Comparison of ENCODE assay signal across 8 mouse cellular contexts in genomic region chr12:85705002-85705830, GRCm38 (mm10). TPM values are rescaled to one million over a fixed set of nuclear protein-coding genes. Genes with fewer than 3 reads are reported as not detected.
A peak's percentile ranks its signal among the peaks of the same experiment; 100 is the strongest.
DNase-seq lines count a peak whose midpoint lies in the region; ATAC-seq and TF ChIP-seq lines count a peak whose summit lies in the region.

No protein-coding gene starts in this region.

- no peaks in the 10 kb centered on the region for H3K9me3 ChIP-seq in heart, embryonic 15.5 days (replicated peaks)
- H3K9me3 ChIP-seq in liver, embryonic 12.5 days (replicated peaks): no peaks in the 10 kb centered on the region
- H3K9me3 ChIP-seq in stomach, embryonic 14.5 days (ENCODE audit: control insufficient read depth, low read depth, low read length): no peaks in the 10 kb centered on the region

- peak; percentile 85 for ATAC-seq in heart, embryonic 15.5 days (replicated peaks; ENCODE audit: insufficient number of reproducible peaks, insufficient read depth, low FRiP score, low read depth)
- ATAC-seq in liver, embryonic 12.5 days: peak; percentile 87
- ATAC-seq in stomach, embryonic 14.5 days (ENCODE audit: insufficient number of reproducible peaks, insufficient read depth, low FRiP score, low read depth): peak; percentile 79

- 11% methylated on average over 20 of the region's 20 CpGs for WGBS in heart, embryonic 15.5 days
- whole genome bisulfite sequencing in liver, embryonic 12.5 days (ENCODE audit: insufficient replicate concordance): 2% methylated on average over 20 of the region's 20 CpGs
- 8% methylated on average over 20 of the region's 20 CpGs for WGBS in stomach, embryonic 14.5 days

- H3K27me3 ChIP-seq in heart, embryonic 15.5 days: no peaks in the 10 kb centered on the region
- H3K27me3 ChIP-seq in liver, embryonic 12.5 days (replicated peaks): peaks cover 11% of the 10 kb centered on the region; the same call in 1 of the 2 replicates
- peaks cover 23% of the 10 kb centered on the region for H3K27me3 ChIP-seq in myocyte (ENCODE audit: control insufficient read depth, insufficient read depth, insufficient read length)
- H3K27me3 ChIP-seq in stomach, embryonic 14.5 days (ENCODE audit: control insufficient read depth, insufficient read depth, low read length): no peaks in the 10 kb centered on the region

- no peak overlapping the region for H3ac ChIP-seq in myocyte (ENCODE audit: control insufficient read depth, insufficient read length)

- peak overlapping the region; percentile 90 for H3K4me2 ChIP-seq in heart, embryonic 15.5 days
- H3K4me2 ChIP-seq in liver, embryonic 12.5 days: peak overlapping the region; percentile 78
- peak overlapping the region; percentile 72 for H3K4me2 ChIP-seq in myocyte (ENCODE audit: low read depth)
- H3K4me2 ChIP-seq in stomach, embryonic 14.5 days (replicated peaks; ENCODE audit: low read depth, low read length): peak overlapping the region; percentile 65

- H3K27ac ChIP-seq in heart, embryonic 15.5 days: peak overlapping the region; percentile 82
- peak overlapping the region; percentile 82 for H3K27ac ChIP-seq in liver, embryonic 12.5 days
- H3K27ac ChIP-seq in stomach, embryonic 14.5 days (ENCODE audit: low read length): peak overlapping the region; percentile 73

- no peaks in the 10 kb centered on the region for H3K36me3 ChIP-seq in heart, embryonic 15.5 days
- H3K36me3 ChIP-seq in liver, embryonic 12.5 days: no peaks in the 10 kb centered on the region
- H3K36me3 ChIP-seq in myocyte (ENCODE audit: control insufficient read depth, insufficient read depth): no peaks in the 10 kb centered on the region
- no peaks in the 10 kb centered on the region for H3K36me3 ChIP-seq in stomach, embryonic 14.5 days (ENCODE audit: control insufficient read depth, insufficient read depth, low read length)

- DNase-seq in 416B (ENCODE audit: low read depth): peak; percentile 93
- DNase-seq in adrenal gland, postnatal 25 days: peak; percentile 84
- DNase-seq in fibroblast of lung, adult 2 months (ENCODE audit: low read depth): peak; percentile 83
- peak; percentile 85 for DNase-seq in kidney, postnatal 14 days

- TF ChIP-seq POLR2A in myocyte (IDR thresholded peaks at IDR 0.05; ENCODE audit: insufficient read length, low read depth): peak; percentile 75

- H3K4me3 ChIP-seq in heart, embryonic 15.5 days: peak overlapping the region; percentile 57
- H3K4me3 ChIP-seq in liver, embryonic 12.5 days: peak overlapping the region; percentile 56
- peak overlapping the region; percentile 15 for H3K4me3 ChIP-seq in myocyte
- peak overlapping the region; percentile 28 for H3K4me3 ChIP-seq in stomach, embryonic 14.5 days (ENCODE audit: low read depth, low read length)

- H3K4me1 ChIP-seq in heart, embryonic 15.5 days (replicated peaks): peaks cover 19% of the 10 kb centered on the region
- peaks cover 19% of the 10 kb centered on the region for H3K4me1 ChIP-seq in liver, embryonic 12.5 days
- H3K4me1 ChIP-seq in stomach, embryonic 14.5 days (ENCODE audit: control insufficient read depth, insufficient read depth, low read length): 0 out of 2 replicates have a peak, but pooled peaks cover 6% of the 10 kb centered on the region

- H3K79me2 ChIP-seq in myocyte (ENCODE audit: control insufficient read depth, insufficient read depth): no peaks in the 10 kb centered on the region

- H3K9ac ChIP-seq in heart, embryonic 15.5 days: peak overlapping the region; percentile 63
- peak overlapping the region; percentile 63 for H3K9ac ChIP-seq in liver, embryonic 12.5 days
- H3K9ac ChIP-seq in stomach, embryonic 14.5 days (replicated peaks; ENCODE audit: low read depth, low read length): no peak overlapping the region; the same call in 1 of the 2 replicates

TF ChIP-seq in myocyte, 11 proteins besides CTCF, POLR2A, EP300 and RAD21:
- TF ChIP-seq TCF12 (IDR thresholded peaks at IDR 0.05; ENCODE audit: insufficient read depth, poor library complexity, severe bottlenecking) (no peak), CEBPB (IDR thresholded peaks at IDR 0.05; ENCODE audit: insufficient read depth, poor library complexity, severe bottlenecking) (peak; percentile 63; the same call in 1 of the 2 replicates), MYOG (IDR thresholded peaks at IDR 0.05; ENCODE audit: control insufficient read depth in 1 of 3, insufficient read depth in 1 of 3, insufficient read length in 2 of 3, low read depth in 2 of 3) (peak in 1 of 3 experiments; percentile 12), POLR2AphosphoS2 (IDR thresholded peaks at IDR 0.05; ENCODE audit: insufficient read length, low read depth) (peak; percentile 57)

RNA-seq across cellular contexts. Expression of gene Batf, which starts 18.7 kb away (rescaled TPM):
- not detected in 2 replicates for total RNA-seq in adrenal gland, postnatal 25 days (2021)
- polyA plus RNA-seq in heart, embryonic 15.5 days (2015; fragmentation: Nextera tagmentation; extraction: Ambion mirVana): 4.0 and 5.5 TPM in 2 replicates
- polyA plus RNA-seq in liver, embryonic 12.5 days (2016; fragmentation: Nextera tagmentation; extraction: Ambion mirVana): 4.6 and 5.2 TPM in 2 replicates
- polyA plus RNA-seq in myocyte (2012; fragmentation: generic; extraction: Trizol): not detected
- 2.6 and 4.3 TPM in 2 replicates for polyA plus RNA-seq in stomach, embryonic 14.5 days (2014; fragmentation: Nextera tagmentation; extraction: Ambion mirVana)

RNA-seq across cellular contexts. Expression of gene Flvcr2, which starts 41.1 kb away (rescaled TPM):
- 3.4 and 4.8 TPM in 2 replicates for total RNA-seq in adrenal gland, postnatal 25 days (2021)
- 8.3 and 8.7 TPM in 2 replicates for polyA plus RNA-seq in heart, embryonic 15.5 days (2015; fragmentation: Nextera tagmentation; extraction: Ambion mirVana)
- polyA plus RNA-seq in liver, embryonic 12.5 days (2016; fragmentation: Nextera tagmentation; extraction: Ambion mirVana): 3.7 and 4.3 TPM in 2 replicates
- polyA plus RNA-seq in myocyte (2012; fragmentation: generic; extraction: Trizol): 0.74 TPM
- 0.77 and 1.2 TPM in 2 replicates for polyA plus RNA-seq in stomach, embryonic 14.5 days (2014; fragmentation: Nextera tagmentation; extraction: Ambion mirVana)

Comparison
In these comparisons a context has a peak if more than half of its experiments do, and no peak if none do; other contexts are left out.
1. Peak in every context shown above with its lines: DNase-seq, ATAC-seq, H3K4me3 ChIP-seq and H3K27ac ChIP-seq.